Mouse (Mus musculus) monocyte, adult 59 days (primary cell): ENCODE results near the gene Lgi2. TPM values are rescaled to one million over a fixed set of nuclear protein-coding genes. Genes with fewer than 3 reads are reported as not detected.

Experiments
- total RNA-seq, 2 experiments: library from RNA; stranded (reverse); gene quantifications; one replicate each; pipeline ENCODE4 v1.2.4; 2023

Gene Lgi2
- total RNA-seq = not detected

GRCm38 (mm10) chr5:52565813-52566531, at the start of gene Lgi2:
Gene Lgi2, minus strand, starts transcription at chr5:52566462.

Other genes starting within 250 kb of the Lgi2 start
- under 1 TPM; 0.36 to 0.58 TPM for gene Sod3, start 202.7 kb downstream of the Lgi2 start, total RNA-seq
- gene Ccdc149, start 94.9 kb downstream of the Lgi2 start, total RNA-seq = under 1 TPM; 0.30 to 0.63 TPM
- gene Sepsecs, start 103.2 kb upstream of the Lgi2 start, total RNA-seq = 10 to 100 TPM; 11.3 to 15.1 TPM
- 10 to 100 TPM; 18.8 to 27.4 TPM for gene Pi4k2b, start 175.1 kb upstream of the Lgi2 start, total RNA-seq
- 1 to 10 TPM; 8.6 to 9.9 TPM for gene Zcchc4, start 208.9 kb upstream of the Lgi2 start, total RNA-seq